Mouse (Mus musculus): ENCODE results near the gene Prkch. TPM values are rescaled to one million over a fixed set of nuclear protein-coding genes. Genes with fewer than 3 reads are reported as not detected.

Gene Prkch
- polyA plus RNA-seq, 1 experiment from 2014 or later: 9.2 TPM

GRCm38 (mm10) chr12:73810041-73810795, 225.6 kb downstream of the Prkch start:
- no peak overlapping the region for H3K4me2 ChIP-seq
- H3K4me1 ChIP-seq: peaks cover 23% of the 10 kb centered on the region
- 0 out of 2 replicates have a peak overlapping the region, but pooled peaks have one; percentile 3 for H3K27ac ChIP-seq (replicated peaks)
- H3K4me3 ChIP-seq (replicated peaks): no peak overlapping the region
- H3K27me3 ChIP-seq (replicated peaks): no peaks in the 10 kb centered on the region
- ATAC-seq (ENCODE audit: low FRiP score): no peak; the same call in 1 of the 2 replicates
- 44% methylated on average over 13 of the region's 13 CpGs for whole genome bisulfite sequencing
- H3K36me3 ChIP-seq: no peaks in the 10 kb centered on the region
- no peak overlapping the region for H3K9ac ChIP-seq (replicated peaks)
- no peaks in the 10 kb centered on the region for H3K9me3 ChIP-seq (replicated peaks)

DNA sequence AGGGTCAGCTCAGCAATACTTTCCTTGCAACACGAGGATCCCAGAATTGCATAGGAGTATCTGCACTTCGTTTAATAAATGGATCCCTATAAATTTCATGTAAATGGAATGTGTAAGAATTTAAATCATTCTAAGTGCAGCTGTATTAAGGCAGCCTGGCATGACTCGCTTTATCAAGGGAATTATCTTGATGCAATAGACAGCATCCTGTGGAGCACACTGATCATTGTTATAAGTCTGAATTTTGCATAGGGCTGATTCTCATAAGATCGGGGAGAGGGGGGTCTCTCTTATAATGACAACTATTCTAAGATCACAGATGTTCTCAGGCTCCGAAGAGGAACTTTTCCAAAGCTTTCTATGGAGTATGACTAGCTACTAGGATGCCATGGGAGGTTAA, 226.3 kb downstream of the Prkch start:
- ATAC-seq (ENCODE audit: low FRiP score): no peak
- H3K4me1 ChIP-seq: peaks cover 23% of the 10 kb centered on the region
- no peak overlapping the region for H3K4me2 ChIP-seq
- no peaks in the 10 kb centered on the region for H3K36me3 ChIP-seq
- H3K27me3 ChIP-seq (replicated peaks): no peaks in the 10 kb centered on the region
- WGBS: 58% methylated on average over 5 of the region's 5 CpGs
- no peaks in the 10 kb centered on the region for H3K9me3 ChIP-seq (replicated peaks)
- H3K4me3 ChIP-seq (replicated peaks): no peak overlapping the region
- no peak overlapping the region for H3K27ac ChIP-seq (replicated peaks)
- H3K9ac ChIP-seq (replicated peaks): no peak overlapping the region

GRCm38 (mm10) chr12:73812198-73812597, 227.6 kb downstream of the Prkch start:
- H3K27ac ChIP-seq (replicated peaks): no peak overlapping the region
- H3K9me3 ChIP-seq (replicated peaks): no peaks in the 10 kb centered on the region
- H3K4me2 ChIP-seq: no peak overlapping the region
- H3K4me1 ChIP-seq: peaks cover 23% of the 10 kb centered on the region
- H3K36me3 ChIP-seq: no peaks in the 10 kb centered on the region
- no peak for ATAC-seq (ENCODE audit: low FRiP score)
- WGBS: 90% methylated on average over 6 of the region's 6 CpGs
- no peaks in the 10 kb centered on the region for H3K27me3 ChIP-seq (replicated peaks)
- H3K4me3 ChIP-seq (replicated peaks): no peak overlapping the region
- H3K9ac ChIP-seq (replicated peaks): no peak overlapping the region

DNA sequence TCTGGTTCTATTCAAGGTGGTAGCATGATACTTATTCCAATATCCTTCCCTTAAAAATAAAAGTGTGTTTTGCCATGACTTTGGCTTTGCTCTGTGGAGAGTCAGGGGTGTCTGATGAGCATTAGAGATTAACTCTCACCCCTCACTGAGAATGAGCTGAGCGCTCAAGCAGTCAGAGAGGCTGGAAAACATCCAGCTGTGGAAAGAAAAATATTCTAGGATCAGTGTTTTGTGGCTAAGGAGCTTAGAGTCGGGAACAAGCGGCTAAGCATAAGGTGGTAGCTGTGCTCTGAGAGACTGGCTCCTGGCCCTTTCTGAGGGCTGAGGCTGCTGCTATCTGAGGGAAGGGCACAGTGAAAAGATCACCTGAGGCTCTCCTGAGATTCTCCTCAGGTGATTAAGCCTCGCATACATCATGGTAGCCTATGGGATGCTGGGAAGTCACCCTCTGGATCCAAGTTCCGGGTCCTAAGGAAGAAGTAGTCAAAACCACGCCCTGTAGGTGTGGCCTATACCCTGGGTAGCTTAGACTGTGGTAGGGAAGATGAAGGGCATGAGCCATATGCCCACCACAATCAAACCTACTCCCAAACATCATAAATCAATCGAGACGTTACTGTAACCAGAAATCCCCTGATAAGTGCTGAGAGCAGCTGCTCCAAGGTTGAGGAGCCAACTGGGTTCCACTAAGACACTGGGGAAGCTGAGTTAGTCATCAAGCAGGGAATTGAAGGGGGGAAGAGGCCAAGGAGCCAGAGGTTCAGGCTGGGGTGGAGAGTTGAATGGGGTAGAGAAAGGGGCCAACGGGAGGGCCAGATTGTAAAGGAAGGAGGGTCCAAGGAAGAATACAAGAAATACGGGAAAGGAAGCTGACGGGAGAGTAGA, 228.7 kb downstream of the Prkch start:
- ATAC-seq (ENCODE audit: low FRiP score): no peak
- H3K27ac ChIP-seq (replicated peaks): 0 out of 2 replicates have a peak overlapping the region, but pooled peaks have one; percentile 33
- WGBS: 69% methylated on average over 11 of the region's 11 CpGs
- peaks cover 23% of the 10 kb centered on the region for H3K4me1 ChIP-seq
- no peak overlapping the region for H3K4me2 ChIP-seq
- H3K9me3 ChIP-seq (replicated peaks): no peaks in the 10 kb centered on the region
- H3K9ac ChIP-seq (replicated peaks): no peak overlapping the region
- no peaks in the 10 kb centered on the region for H3K36me3 ChIP-seq
- no peaks in the 10 kb centered on the region for H3K27me3 ChIP-seq (replicated peaks)
- H3K4me3 ChIP-seq (replicated peaks): no peak overlapping the region

DNA sequence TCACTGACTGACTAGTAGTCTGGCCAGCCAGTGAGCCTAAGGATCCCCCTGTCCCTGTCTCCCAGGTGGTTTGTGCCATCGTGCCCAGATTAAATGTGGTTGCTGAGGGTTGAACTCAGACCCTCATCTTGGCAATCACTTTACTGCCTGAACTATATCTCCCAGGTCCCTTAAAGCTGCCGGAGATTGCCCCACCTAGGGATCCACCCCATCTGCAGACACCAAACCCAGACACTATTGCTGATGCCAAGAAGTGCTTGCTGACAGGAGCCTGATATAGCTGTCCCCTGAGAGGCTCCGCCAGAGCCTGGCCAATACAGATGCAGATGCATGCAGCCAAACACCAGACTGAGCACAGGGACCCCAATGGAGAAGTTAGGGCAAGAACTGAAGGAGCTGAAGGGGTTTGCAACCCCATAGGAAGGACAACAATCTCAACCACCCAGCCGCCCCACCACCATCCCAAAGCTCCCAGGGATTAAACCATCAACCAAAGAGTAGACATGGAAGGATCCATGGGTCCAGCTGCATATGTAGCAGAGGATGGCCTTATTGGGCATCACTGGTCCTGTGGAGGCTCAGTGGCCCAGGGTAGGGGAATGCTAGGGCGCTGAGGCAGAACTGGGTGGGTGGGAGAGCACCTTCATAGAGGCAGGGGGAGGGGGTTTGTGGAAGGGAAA, 229.6 kb downstream of the Prkch start:
- H3K27ac ChIP-seq (replicated peaks): no peak overlapping the region
- H3K9me3 ChIP-seq (replicated peaks): no peaks in the 10 kb centered on the region
- ATAC-seq (ENCODE audit: low FRiP score): no peak
- no peaks in the 10 kb centered on the region for H3K27me3 ChIP-seq (replicated peaks)
- no peak overlapping the region for H3K9ac ChIP-seq (replicated peaks)
- H3K4me2 ChIP-seq: no peak overlapping the region
- no peak overlapping the region for H3K4me3 ChIP-seq (replicated peaks)
- peaks cover 23% of the 10 kb centered on the region for H3K4me1 ChIP-seq
- WGBS: 91% methylated on average over 5 of the region's 5 CpGs
- no peaks in the 10 kb centered on the region for H3K36me3 ChIP-seq

DNA sequence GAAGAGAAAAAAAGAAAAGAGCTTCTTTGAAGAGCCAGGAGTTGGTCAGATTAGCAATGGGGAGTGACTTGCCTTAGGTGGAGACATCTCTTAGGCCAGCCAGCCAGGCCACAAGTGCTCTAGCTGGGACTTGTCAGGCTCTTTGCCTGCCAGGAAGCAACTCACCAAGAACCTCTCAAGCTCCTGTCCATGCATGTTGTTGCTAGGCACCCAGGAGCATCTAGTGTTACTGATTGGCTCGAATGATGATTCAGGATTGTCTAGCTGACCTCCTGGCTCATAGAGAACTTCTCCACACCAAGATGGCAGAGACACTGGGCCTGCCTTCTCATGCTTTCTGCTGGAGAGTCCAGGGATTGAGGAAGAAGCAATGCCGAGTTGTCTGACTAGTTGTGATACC, 230.3 kb downstream of the Prkch start:
- Histone ChIP-seq H3K27me3 (replicated peaks) (no peaks in the 10 kb centered on the region), H3K36me3 (no peaks in the 10 kb centered on the region)
- WGBS: 85% methylated on average over 2 of the region's 2 CpGs

DNA sequence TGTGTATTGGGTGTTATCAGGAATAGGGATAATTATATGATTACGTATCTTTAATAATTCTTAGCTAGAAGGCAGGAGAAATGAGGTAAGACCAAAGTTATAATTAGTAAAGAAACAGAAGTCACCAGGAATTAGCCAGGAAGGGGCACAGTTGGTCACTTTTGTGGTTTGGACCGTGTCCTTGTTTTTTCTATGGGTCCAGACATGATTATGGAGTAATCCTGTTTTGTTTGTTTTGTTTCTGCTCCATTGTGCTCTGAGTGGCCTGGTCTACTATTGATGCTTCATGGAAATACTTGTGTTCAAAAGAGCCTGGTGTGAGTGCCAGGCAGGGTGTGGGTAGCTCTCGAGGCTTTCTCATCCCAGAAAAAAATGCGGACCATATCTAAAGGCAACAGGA, 230.9 kb downstream of the Prkch start:
- Histone ChIP-seq H3K27me3 (replicated peaks) (no peaks in the 10 kb centered on the region), H3K27ac (replicated peaks) (no peak overlapping the region), H3K4me2 (no peak overlapping the region), H3K36me3 (no peaks in the 10 kb centered on the region), H3K9me3 (replicated peaks) (no peaks in the 10 kb centered on the region), H3K4me3 (replicated peaks) (no peak overlapping the region), H3K9ac (replicated peaks) (no peak overlapping the region), H3K4me1 (peaks cover 15% of the 10 kb centered on the region)
- ATAC-seq (ENCODE audit: low FRiP score): no peak
- WGBS: 78% methylated on average over 4 of the region's 4 CpGs

More for the DNA sequence above, 230.3 kb downstream of the Prkch start:
- Histone ChIP-seq H3K9ac (replicated peaks) (no peak overlapping the region), H3K4me3 (replicated peaks) (no peak overlapping the region), H3K27ac (replicated peaks) (no peak overlapping the region), H3K4me2 (no peak overlapping the region), H3K9me3 (replicated peaks) (no peaks in the 10 kb centered on the region), H3K4me1 (peaks cover 21% of the 10 kb centered on the region)
- no peak for ATAC-seq (ENCODE audit: low FRiP score)

DNA sequence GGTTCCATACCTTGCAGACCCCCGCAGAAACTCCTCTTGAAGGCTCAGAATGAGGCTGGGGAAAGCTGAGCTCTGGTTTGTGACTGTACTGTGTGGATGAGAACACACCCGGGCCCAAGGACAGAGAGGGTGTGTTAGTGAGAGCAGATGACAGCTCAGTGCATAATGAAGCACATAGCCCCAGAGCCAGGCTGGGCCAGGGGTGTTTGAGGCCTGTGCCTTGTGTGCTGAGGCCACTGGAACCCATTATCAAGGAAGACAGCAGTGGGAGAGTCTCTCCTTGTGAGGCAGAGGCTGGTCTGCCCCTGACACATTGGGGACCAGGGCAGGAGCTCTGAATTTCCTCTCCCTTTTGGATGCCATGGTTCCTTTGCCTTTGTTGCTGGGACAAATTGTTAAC, 231.3 kb downstream of the Prkch start:
- Histone ChIP-seq H3K4me3 (replicated peaks) (no peak overlapping the region), H3K27me3 (replicated peaks) (no peaks in the 10 kb centered on the region), H3K4me2 (no peak overlapping the region), H3K27ac (replicated peaks) (no peak overlapping the region), H3K4me1 (peaks cover 11% of the 10 kb centered on the region), H3K36me3 (no peaks in the 10 kb centered on the region), H3K9me3 (replicated peaks) (no peaks in the 10 kb centered on the region), H3K9ac (replicated peaks) (no peak overlapping the region)
- 76% methylated on average over 2 of the region's 2 CpGs for WGBS
- no peak for ATAC-seq (ENCODE audit: low FRiP score)

GRCm38 (mm10) chr12:73816866-73817265, 232.3 kb downstream of the Prkch start:
- H3K27me3 ChIP-seq (replicated peaks): no peaks in the 10 kb centered on the region
- no peaks in the 10 kb centered on the region for H3K9me3 ChIP-seq (replicated peaks)
- no peak overlapping the region for H3K4me2 ChIP-seq
- no peak overlapping the region for H3K27ac ChIP-seq (replicated peaks)
- no peak overlapping the region for H3K9ac ChIP-seq (replicated peaks)
- no peak overlapping the region for H3K4me3 ChIP-seq (replicated peaks)
- ATAC-seq (ENCODE audit: low FRiP score): no peak
- peaks cover 3% of the 10 kb centered on the region; the same call in 1 of the 2 replicates for H3K4me1 ChIP-seq
- H3K36me3 ChIP-seq: no peaks in the 10 kb centered on the region
- 75% methylated on average over 1 of the region's 1 CpGs for WGBS

- Histone ChIP-seq H3K9me3 (replicated peaks) (no peaks in the 10 kb centered on the region), H3K9ac (replicated peaks) (no peak overlapping the region), H3K36me3 (no peaks in the 10 kb centered on the region), H3K4me2 (no peak overlapping the region), H3K4me3 (replicated peaks) (no peak overlapping the region), H3K4me1 (no peaks in the 10 kb centered on the region), H3K27me3 (replicated peaks) (no peaks in the 10 kb centered on the region), H3K27ac (replicated peaks) (no peak overlapping the region)
- 68% methylated on average over 1 of the region's 1 CpGs for WGBS
- no peak for ATAC-seq (ENCODE audit: low FRiP score)
Measured at GRCm38 (mm10) chr12:73818801-73819200, 234.2 kb downstream of the Prkch start.

GRCm38 (mm10) chr12:73821176-73821575, 236.6 kb downstream of the Prkch start:
- no peak for ATAC-seq (ENCODE audit: low FRiP score)
- no peaks in the 10 kb centered on the region for H3K4me1 ChIP-seq
- H3K9ac ChIP-seq (replicated peaks): no peak overlapping the region
- H3K27ac ChIP-seq (replicated peaks): no peak overlapping the region
- WGBS: 90% methylated on average over 4 of the region's 4 CpGs
- H3K27me3 ChIP-seq (replicated peaks): no peaks in the 10 kb centered on the region
- no peaks in the 10 kb centered on the region for H3K9me3 ChIP-seq (replicated peaks)
- no peak overlapping the region for H3K4me3 ChIP-seq (replicated peaks)
- no peak overlapping the region for H3K4me2 ChIP-seq
- H3K36me3 ChIP-seq: no peaks in the 10 kb centered on the region
